Mouse (Mus musculus) urinary bladder, postnatal 4 days (tissue): ENCODE measurements around the gene Zfp202.
"Not testable (repeated sequence)": the region's sequence is repeated elsewhere in the genome, so short reads cannot be mapped to it uniquely, and the experiment has no call there.

ENCODE experiments used
- DNase-seq, 2 experiments: peaks; one replicate each; pipeline ENCODE4 v3.0.0; 2021 to 2022; ENCODE audit warnings: low spot score in 2 of 2

Zfp202 gene

DNA sequence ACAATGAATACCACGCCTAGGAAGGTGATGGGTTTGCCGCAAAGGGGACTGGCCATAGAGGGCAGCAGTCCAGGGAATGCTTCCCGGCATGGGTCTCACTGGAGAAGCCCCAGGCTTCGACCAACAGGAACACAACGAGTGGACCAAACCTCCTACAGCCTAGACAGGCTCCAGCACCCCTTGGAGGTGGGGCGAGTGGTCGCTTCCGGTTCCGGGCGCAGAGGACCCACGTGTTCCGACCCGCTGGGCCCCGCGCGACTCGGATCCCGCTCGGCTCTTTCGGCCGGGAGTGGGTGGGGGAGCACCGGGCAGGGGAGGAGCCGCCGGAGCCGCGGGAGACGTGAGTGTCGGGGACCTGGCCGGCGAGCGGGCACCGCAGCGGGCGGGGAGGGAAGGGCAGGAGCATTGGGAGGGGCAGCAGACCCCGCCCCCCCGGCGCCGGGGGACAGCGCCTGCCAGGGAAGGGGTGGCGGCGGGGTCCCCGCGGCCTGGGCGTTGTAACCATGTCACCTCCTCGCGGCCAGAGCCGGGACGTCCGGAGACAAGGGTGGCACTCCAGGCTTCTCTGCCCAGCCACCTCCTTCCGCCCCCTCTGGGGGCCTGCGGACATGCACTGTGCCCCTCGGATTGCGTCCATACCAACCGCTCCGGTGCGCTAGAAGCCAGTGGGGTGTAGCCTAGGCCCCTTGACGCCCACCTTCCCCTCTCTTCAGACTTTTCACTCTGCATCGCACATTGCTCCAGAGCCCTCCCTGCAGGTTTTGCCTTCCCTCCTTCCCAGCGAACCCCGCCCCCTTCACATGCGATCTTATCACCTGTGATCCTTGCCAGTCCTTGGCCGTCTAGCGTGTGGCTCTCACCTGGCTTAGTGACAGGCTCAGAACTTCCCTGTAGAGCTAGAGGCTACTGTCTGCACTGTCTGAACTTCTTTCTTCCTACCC lies at the start of gene Zfp202:
Gene Zfp202, plus strand, starts transcription at position 219 of the 941 bp plus-strand sequence.
- peak; percentile 85 to 88 for DNase-seq

DNA sequence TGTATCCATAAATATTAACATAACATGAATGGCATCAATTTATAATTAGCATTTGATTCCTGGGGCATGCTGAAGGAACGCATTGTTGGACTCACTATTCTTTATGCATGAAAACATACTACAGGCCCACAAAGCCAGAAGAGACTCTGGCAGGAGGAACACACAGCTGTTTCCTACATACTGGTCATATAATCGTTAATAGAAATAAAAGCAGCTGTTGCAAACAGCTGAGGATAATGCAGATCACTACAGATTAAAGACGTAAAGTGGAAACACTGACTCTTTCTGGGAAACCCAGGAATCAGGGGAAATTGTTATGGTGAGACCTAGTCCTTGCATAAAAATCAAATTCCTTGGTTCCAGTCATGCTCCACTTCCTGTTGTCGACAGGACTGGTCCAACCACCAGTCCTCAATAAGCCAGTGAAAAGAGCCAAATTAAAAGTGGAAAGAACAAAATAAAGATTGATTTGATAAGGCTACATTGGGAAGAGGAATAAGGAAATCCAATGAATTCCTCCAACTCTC lies 36.9 kb upstream of the Zfp202 start:
- no peak for DNase-seq

DNA sequence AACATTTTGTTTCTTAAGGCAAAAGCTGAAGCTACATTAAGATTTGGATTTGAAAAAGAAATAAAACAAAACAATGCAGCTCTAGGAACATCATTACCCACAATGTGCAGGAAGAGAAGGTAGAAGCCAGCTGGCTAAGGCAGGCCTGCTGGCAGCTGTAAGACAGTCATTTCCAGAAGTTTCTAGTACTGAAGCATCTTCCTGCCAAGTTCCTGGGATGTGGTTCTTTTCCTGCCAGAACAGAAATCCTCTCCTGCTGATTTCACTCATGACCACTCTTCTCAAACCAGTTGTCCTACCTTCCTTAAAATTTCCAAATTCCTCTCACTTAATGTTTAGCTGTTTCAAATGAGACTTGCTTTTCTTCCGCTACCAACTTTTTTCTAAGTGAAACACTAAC lies 25.7 kb upstream of the Zfp202 start:
- DNase-seq, result peak in 1 of 2 experiments; percentile 20

DNA sequence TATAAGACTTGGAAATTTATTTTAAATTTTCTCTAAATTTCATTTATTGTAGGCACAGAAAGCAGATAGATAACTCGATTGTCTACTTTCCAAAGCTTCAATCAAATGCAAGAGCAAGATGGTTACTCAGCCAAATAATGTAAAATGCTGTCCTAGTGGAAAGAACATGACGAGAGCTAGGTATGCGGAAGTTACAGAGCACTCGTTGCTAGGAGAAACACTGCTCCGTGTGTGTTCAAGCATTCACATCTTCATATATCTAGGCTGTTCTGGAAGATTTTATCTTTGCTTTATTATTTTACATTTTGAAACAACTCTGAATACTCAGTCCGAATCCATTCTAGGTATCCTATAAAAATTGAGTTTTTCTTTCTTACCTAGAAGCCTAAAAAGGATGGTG lies 15.1 kb upstream of the Zfp202 start:
- no peak for DNase-seq

DNA sequence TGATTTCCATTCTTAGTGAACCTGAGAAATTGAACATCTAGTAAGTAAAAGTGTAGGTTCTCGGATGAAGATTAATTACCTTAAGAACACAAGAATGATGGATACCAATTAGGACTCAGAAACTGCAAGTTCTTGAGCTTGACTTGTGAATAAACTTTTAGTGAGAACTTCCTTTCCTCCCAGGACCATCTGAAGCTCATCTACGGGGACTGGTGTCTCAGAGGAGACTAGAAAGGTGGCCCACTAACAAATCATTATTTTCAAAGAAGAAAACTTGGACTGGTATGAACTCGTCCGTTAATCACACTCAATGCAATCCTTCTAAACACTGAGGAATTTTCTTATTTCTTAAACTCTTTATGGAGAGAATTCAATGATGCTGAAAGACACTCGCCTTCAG lies 11.5 kb upstream of the Zfp202 start, which contains the start of gene Olfr986:
Gene Olfr986, plus strand, starts transcription at position 301 of the 400 bp plus-strand sequence.
- DNase-seq, result no peak

DNA sequence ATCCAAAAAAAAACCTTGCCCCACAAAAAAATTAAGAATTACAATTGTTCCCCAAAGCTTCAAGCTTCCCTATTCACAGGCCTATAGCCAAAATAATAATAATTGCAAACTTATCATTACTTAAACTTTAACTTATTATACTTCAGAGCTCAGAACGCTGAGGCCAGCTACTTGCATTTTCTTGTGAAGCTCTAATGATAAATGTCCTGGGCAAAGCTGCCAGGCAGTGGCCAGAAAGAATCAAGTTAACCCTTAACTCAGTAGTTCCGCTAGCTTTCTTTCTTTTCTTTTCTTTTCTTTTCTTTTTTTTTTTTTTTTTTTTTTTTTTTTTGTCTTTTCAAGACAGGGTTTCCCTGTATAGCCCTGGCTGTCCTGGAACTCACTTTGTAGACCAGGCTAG lies 7.0 kb upstream of the Zfp202 start:
- not testable (repeated sequence) for DNase-seq

DNA sequence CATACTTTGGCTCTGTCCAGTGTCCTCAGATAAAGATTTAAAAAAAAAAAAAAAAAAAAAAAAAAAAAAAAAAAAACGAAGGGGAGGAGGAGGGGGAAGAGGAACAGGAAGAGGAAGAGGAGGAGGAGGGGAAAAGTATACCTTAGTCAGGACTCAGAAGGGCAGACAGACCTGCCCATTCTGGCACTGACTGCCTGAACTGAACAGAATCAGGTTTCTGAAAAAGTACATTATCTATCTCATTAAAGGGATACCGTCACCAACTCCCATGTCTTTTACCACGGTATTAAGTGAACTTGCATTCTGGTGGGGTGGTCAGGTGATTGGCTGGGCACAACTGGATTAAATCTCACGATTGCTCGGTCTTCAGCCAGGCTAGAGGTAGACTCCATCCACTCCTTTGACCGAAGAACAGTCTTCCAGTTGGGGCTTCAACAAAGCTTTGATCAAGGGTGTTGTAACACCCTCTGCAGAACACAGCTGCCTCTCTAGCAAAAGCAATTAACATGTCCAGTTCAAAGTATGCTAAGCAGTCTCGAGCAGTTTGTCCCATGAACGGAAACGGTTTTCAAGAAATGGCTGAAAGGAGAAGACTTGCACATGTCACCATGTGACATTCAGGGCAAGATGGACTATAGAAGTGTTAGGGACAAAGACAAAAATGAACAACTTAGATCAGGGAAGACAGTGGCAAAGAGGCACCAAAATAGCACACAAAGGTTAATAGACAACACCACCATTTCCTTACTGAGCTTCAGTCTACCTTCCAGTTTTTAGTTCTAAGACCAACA lies 835 bp upstream of the Zfp202 start:
- no peak for DNase-seq

DNA sequence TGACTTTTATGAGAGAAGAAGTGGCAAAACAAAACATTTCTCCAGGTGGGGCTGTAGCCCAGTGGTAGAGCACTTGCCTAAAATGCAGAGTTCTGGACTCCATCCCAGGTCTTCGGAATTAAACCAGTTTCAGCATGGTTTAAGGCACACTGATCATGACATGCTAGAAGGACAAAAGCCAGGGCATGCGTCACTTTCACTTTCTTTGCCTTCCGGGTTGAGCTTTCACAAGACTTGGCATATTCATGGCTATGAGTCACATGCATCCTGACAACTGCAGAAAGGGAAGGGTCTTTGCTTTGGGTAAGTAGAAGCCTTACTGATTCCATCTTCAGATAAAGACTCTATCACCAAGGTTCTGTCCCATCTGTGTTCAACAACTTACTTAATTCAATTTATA lies 3.9 kb downstream of the Zfp202 start:
- no peak for DNase-seq

DNA sequence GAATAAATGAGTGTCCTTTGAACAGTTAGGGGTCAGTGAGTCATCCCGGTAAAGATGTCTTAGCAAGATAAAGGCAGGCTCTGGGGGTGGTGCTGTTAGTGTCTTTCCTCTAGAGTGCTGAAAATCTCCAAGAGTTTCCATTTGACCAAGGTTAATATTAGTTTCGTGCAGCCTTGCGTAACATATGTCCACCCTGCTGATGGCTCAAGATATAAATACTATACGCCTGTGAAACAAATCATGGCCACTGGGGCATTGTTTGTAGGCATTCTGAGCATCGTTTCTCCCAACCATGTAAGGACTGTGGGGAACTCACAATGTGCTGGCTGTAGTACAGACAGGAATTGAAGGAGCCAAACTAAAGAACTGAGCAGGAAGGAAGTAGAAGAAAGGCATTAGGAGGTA lies 14.4 kb downstream of the Zfp202 start:
- no peak for DNase-seq

DNA sequence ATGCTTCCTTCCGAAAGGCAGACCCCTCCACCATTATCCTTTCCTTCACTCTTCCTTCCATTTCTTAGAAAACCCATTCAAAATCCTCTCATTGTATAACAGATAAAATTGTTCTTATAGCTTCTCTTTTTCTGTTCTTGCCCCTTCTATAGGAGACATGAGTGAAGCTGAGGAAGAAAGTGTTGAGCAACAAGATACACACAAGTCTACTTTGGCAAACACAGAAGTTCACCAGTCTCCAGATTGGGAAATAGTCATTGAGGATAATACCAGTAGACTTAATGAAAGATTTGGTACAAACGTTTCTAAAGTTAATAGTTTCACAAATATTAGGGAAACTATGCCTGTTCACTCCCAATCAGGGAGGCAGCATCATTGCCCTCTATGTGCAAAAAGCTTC lies 18.6 kb downstream of the Zfp202 start:
- DNase-seq, result no peak

DNA sequence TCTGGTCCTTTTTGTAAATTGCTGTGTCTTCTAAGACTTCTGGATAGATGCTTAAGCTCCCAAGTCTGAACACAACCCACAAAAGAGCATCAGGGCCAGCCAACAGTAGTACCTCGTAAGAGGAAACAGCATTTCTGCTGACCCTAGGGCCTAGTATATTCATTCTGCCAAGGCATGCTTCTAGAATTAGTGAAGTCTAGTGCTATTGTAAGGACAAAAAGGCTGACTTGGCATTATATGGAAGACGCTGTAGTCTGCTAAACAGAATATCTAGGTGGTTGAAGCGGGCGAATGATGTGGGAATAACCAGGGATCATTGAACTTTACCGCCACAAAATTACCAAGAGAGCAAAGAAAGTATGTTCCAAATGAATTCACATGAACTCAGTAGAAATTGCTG lies 21.9 kb downstream of the Zfp202 start:
- DNase-seq, result no peak

DNA sequence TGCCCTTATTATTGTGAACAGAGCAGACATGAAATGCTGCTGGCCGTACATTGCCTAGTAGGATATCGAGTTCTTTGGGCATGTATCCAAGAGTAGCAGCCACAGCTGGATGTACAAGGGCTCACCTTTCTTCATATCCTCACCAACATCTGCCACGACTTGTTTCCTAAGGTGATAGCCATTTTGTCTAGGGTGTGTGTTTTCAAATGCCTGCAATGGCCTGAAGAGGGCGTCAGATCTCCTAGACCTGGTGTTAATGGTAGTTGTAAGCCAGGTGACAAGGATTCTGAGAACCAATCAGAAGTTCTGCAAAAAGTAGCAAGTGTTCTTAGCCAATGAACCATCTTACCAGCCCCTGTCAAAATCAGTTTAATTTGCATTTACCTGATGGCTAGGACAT lies 24.5 kb downstream of the Zfp202 start:
- no peak for DNase-seq

DNA sequence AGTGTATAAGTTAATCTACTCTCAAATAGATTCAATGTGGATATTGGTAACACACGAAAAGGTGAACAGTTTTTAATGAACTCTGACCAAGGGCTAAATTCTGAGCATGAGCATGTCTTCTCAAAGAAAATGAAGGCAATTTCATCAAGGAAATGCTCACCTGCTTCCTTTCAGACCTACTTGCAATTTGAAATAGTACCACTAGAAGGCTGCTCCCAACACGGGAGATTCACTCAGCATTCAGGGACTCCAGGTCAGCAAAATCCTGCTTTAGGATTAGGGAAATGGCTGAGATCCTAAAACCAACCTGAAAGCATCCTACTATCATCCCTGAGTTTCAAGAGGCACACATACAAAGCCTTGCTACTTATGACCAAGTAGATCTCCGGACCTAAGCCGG lies 32.2 kb downstream of the Zfp202 start:
- no peak for DNase-seq

DNA sequence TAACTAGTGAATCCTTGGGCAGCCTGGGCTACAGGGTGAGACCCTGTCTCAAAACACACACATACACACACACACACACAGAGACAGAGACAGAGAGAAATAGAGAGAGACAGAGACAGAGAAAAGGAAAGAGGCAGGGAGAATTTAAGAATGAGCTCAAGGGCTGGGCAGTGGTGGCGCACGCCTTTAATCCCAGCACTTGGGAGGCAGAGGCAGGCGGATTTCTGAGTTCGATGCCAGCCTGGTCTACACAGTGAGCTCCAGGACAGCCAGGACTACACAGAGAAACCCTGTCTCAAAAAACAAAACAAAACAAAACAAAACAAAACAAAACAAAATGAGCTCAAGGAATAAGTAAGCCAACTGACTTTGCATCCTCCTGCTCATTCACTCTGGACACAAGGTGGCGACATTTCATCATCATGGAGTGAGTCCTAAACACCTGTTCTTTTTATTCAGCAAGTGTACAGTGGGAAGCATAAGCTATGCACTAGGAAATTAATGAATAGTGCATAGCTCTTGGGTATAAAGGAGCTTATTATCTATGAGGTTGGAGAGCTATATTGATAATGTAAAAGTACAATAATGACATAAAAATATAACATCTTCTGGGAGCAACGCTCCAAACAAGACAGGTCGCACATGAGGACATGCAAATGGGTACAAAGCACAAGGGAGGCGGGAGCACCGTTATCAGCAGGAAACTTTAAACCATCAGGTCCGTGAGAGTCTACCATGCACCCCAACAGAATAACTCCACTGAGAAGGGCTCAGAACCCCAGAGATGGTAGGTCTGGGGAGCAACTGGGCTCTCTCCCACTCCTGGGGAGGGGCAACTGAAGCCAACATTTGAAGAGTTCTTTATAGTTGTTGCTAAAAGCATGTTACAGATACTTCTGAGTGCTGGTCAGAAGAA lies 36.0 kb downstream of the Zfp202 start:
- no peak for DNase-seq

DNA sequence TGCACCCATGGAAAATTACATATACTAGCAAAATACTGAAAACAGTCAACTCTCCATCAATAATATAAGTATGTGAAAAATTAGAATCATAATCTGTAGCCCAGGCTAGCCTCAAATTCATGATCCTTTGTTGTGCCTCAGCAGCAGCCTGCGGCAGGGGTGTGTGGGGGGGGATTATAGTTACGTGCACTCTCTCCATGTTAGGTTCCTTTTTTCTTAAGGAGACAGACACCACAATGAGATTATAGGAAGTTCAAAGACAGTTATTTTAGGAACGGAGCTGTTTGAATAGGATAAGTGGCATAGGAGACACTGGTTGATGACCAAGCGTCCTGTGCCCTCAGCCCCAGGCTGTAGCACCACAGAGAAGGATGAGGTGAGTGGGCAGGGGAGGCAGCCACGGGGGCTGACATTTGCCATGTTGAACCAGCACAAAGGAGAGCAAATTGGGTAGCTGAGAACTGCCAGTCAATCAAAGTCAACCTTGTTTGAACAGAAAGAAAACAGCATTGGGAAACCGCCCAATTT lies 36.8 kb downstream of the Zfp202 start:
- DNase-seq, result no peak

DNA sequence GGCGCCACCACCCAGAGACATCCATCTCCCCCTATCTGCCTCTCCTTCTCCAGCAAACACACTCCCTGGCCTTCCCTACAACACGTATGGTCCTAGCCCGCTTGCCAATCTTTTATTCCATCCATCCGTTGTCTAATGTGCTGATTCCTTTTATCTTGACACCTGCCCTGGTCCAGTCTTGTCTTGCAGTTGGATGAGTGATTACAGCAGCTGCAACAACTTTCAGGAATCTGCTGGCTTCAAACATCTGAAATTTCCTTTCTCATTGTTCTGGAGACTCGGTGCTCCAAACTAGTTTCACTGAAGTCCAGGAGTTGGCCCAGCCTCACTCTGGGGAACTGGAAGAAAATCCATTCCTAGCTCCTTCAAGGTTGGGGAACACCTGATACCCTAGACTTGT lies 37.4 kb downstream of the Zfp202 start:
- DNase-seq, result no peak

DNA sequence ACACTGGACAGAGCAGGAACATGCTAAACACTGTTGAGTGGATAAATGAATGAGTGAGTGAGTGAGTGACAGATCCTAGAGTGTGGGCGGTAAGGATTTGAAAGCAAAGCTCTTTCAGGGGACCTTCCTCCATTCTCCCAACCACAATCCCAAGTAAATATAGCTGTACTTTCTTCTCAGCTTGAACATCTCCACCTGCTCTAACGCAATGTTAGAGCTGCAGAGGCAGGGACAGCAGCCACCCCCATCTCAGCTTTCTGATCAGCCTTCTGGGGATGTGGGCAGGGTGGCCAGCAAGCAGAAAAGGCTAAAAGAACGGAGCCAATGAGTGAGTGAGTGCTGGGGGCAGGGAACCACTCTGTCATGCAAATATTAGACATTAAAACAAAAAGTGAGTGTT lies 38.9 kb downstream of the Zfp202 start:
- DNase-seq, result no peak

DNA sequence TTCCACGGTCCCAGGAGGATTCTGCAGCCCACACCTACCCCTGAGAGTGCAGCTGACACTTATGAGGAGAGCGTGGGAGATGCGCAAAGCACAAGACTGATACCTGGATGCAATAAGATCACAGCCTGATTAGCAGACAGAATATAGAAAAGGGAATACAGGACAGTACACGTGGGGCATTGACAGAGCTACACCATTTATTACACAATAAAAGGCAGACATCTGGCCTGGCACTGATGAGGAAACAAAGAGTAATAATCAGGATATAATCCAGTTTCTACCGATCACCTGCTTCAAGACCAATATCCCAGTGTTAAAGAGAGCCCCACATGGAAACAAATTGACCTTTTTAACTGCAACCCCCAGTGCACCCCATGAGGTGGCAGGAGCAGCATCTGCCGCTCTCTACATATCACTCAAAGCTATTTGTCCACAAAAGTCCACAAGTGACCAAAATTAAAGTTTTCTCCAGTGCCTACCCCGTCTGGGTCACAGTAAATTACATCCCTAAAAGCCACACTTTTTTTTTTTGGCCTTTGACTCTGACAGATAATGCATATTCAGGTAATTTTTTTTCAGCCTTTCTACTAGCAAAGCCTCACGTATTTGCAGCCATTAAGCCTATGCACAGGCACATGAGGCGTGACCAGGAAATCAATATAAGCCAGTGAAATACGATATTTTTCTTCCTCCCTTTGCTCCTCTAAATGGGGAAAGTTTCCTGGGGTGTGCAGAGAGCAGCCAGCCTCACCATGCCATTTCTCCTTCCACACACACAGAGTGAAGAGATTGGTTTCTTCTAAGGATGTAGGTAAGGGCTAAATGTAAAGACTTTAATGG lies 42.3 kb downstream of the Zfp202 start:
- no peak for DNase-seq

DNA sequence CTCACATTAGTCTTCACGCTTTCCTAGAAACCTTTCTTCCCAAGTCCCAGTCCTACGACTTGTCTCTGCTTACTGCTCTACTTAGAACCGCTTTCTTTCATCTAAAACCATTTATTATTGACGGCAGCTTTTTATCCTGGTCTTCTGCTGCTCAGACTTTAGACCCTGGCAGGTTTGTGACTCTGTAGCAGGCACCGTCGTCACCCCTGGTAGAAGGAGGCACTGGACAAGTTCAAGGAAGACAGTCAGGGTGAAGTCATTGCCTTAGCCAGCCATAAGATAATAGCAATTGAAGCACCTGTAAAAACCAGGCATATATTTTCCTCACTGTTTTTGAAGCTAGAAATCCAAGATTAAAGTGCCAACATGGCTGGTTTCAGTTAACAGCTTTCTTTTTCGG lies 43.1 kb downstream of the Zfp202 start:
- no peak for DNase-seq

DNA sequence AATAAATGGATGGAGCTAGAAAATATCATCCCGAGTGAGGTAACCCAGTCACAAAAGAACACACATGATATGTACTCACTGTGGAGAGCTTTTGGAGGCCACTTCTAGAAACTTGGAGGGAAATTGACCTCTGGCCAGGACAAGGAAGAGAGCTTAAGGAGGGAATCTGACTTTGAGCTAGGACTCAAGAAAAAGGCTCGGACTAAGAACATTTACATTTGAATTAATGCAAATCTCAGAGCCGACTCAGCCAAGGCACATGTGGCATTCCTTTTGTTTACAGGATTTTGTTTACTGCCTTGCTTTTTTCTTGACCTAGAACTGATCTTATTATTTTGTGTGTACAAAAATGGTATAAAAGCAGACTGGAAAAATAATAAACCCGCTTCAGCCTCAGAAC lies 47.6 kb downstream of the Zfp202 start:
- no peak for DNase-seq
